Mouse (Mus musculus): ENCODE results near the gene Gm42417. TPM values are rescaled to one million over a fixed set of nuclear protein-coding genes. Genes with fewer than 3 reads are reported as not detected.
A peak's percentile ranks its signal among the peaks of the same experiment; 100 is the strongest.

Gm42417 gene
- 100 to 1,000 TPM; 440 to 562 TPM for total RNA-seq (2021)
- long read RNA-seq, experiment 1, partial matches to known transcripts, result 1 of 2 reads
- long read RNA-seq, experiment 1, other reads (novel, unspliced or antisense), result 1 of 2 reads
- long read RNA-seq, experiment 2, result 0 reads

GRCm38 (mm10) chr1:36539186-36539585, at the start of gene Gm42417:
TSS of gene Gm42417 (minus strand) at chr1:36539429.
- peak; percentile 85 for DNase-seq
- intact Hi-C loops (cut with DNase I; ENCODE audit: low total_unique reads), result no loop called here

DNA sequence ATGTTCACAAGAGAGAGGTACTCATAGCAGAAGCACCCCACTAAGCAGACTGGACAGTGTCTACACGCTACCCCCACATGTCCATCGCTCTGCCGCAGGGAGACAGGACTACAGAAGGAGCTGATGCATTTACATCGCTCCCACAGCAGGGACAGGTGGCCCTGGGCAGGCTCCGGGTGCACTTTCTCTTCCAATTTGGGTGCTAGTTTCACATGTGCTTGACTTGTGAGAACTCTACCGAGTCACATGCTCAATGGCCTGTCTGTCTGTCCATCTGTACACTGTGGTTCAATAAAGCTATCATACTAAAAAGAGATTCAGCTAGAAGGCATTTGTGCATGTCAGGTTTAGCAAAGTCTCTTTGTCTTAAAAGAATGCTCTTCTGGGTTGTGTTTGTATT, 48.6 kb upstream of the Gm42417 start:
- DNase-seq, result no peak
- intact Hi-C loops (cut with DNase I; ENCODE audit: low total_unique reads), result no loop called here

- DNase-seq, result no peak
These were observed 47.1 kb upstream of the Gm42417 start for GRCm38 (mm10) chr1:36586288-36586687.

GRCm38 (mm10) chr1:36583408-36584116, 44.3 kb upstream of the Gm42417 start:
- intact Hi-C loops (cut with DNase I; ENCODE audit: low total_unique reads), result no loop called here

More at GRCm38 (mm10) chr1:36586288-36586687, 47.1 kb upstream of the Gm42417 start:
- intact Hi-C loops (cut with DNase I; ENCODE audit: low total_unique reads), result no loop called here

GRCm38 (mm10) chr1:36582211-36582610, 43.0 kb upstream of the Gm42417 start:
- intact Hi-C loops (cut with DNase I; ENCODE audit: low total_unique reads), result no loop called here

More at GRCm38 (mm10) chr1:36583408-36584116, 44.3 kb upstream of the Gm42417 start:
- no peak for DNase-seq

DNA sequence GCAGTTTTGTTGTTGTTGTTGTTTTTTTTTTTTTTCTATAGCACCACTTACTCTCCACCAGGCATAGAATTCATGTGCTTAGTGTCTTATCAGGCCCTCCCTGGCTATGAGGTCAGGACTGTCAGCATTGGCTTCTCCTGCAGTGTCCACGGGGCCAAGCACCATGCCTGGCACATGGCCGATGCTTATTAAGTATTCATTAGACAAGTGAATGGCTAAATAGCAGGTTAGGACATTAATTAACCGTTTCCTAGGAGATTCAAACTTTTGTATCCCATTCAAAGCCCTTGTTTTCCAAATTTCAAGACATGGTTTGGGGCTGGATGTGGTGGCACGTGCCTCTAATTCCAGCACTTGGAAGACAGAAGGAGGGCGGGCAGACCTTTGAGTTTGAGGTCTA, 42.0 kb upstream of the Gm42417 start:
- DNase-seq, result no peak
- intact Hi-C loops (cut with DNase I; ENCODE audit: low total_unique reads), result no loop called here

More at GRCm38 (mm10) chr1:36582211-36582610, 43.0 kb upstream of the Gm42417 start:
- DNase-seq, result no peak

GRCm38 (mm10) chr1:36580384-36581207, 41.4 kb upstream of the Gm42417 start:
- intact Hi-C loops (cut with DNase I; ENCODE audit: low total_unique reads), result no loop called here
- peak; percentile 79 for DNase-seq

DNA sequence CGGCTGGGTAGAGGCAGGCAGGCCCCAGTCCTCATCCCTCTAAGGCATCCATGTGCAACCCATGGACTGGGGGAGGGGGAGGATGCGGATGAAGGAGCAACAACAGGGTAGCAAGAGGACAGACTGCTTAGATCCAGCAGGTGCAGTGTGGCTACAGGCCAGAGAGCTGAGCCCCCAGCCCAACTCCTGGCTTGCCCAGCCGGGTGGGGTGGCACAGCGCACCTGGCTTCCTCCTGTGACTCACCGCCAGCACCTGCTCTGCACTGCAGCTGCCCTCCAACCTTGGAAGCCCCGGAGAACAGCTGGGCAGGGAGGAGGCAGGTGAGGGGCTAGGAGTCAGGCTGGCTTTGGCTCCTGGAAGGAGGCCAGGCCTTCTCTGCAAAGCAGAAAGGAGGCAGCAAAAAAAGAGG, 40.8 kb upstream of the Gm42417 start:
- intact Hi-C loops (cut with DNase I; ENCODE audit: low total_unique reads), result no loop called here
- DNase-seq, result no peak

DNA sequence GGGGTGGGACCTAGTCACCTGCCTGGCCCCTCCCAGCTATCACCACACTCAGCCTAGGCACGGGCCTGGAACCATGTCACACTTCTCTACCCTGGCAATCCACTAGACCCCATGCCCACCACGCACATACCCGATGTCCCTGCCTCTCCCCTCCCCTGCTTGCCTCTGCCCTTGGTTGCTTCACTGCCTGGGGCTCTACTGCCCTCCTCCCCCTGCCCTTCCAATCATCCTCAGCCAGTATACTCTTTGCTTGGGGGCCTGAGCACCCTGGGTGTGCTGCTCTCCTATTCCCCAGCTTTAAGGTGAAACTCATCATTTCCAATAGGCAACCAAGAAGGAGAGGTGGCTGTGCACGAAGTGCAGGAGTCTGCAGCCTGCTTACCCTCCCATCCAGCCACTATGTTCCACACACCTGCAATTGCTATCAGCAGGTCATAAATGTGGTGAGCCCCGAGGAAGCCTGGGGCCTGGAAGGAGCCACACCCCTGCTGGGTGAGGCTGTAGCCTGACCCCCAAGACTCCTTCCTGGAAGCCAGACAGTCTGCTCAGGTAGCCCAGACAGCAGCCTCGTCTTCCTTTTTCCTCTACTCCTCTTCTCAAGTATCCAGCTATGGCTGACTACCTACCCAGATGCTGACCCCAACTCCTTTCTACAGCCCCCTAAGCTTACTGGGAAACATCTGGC, 37.9 kb upstream of the Gm42417 start:
- intact Hi-C loops (cut with DNase I; ENCODE audit: low total_unique reads), result no loop called here
- no peak for DNase-seq

DNA sequence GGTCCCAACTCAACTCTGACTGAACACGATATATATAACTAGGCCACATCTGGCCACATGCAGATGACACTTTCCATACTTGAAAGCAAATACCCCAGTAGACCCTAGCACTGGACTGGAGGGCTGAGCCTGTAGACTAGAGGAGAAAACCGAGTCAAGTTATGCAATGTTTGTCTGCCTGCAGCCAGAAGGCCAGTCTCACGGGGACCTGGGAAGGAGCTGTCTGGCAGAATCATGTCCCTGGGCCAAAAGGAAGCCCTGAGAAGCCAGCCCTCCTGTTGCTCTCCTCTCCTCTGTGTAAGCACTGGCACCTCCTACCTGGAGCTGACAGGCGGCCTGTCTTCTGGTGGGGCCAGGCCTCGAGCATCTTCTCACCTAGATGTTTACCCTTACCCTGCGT, 36.1 kb upstream of the Gm42417 start:
- DNase-seq, result no peak
- intact Hi-C loops (cut with DNase I; ENCODE audit: low total_unique reads), result no loop called here

DNA sequence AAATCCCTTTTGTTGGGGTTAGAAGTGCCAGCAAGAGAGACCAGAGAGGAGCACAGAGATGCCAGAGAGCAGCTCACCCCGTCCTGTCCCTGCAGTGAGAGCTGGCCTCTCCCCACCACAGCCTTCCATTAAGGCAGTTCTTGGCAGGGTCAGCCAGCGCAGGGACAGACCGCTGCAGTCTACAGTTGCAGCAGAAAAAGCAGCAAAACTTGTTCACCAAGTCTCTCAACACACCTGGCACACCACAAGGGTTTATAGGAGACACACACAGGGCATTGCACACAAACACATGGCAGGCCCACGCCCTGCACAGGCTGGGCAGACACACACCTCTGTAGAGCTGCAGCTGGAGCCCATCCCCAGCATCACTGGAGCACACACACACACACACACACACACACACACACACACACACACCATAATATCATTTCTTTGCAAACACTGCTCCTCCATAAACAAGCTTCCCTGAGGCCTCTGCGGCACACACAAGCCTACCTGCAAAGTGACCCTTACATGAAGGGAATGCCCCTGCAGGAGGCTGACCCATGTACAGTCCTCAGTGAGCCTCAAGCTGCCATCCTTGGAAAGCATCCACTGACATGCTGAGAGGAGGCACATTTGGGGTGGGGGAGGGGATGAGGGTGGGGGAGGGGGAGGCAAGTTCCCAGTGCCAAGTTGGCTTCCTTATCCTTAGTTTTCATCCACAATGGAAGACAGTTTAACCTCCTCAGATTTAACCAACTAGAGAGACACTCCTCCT, 35.1 kb upstream of the Gm42417 start:
- intact Hi-C loops (cut with DNase I; ENCODE audit: low total_unique reads), result no loop called here
- DNase-seq, result no peak

DNA sequence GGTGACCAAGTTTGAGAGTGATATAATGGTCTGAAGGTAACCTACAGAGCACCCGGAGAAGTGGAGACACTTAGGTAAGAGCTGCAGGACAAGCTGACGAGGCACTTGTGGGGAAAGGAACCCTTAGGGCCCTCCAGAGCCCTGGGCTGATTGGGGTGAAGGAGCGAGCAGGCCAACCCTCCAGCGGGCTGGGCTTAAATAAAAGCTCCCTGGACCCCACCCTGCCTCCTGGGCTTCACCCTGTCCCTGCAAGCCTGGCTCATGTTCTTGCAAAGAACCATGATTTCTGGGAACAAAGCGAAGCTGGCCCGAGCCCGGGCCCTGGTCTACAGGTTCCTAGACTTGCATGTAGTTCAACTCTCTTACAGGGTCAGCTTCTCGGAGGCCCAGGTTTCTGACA, 34.3 kb upstream of the Gm42417 start:
- intact Hi-C loops (cut with DNase I; ENCODE audit: low total_unique reads), result loop anchor here (2.0 kb wide), 1 partner anchor 43 kb away; no protein-coding TSS in a partner anchor
- DNase-seq, result no peak

DNA sequence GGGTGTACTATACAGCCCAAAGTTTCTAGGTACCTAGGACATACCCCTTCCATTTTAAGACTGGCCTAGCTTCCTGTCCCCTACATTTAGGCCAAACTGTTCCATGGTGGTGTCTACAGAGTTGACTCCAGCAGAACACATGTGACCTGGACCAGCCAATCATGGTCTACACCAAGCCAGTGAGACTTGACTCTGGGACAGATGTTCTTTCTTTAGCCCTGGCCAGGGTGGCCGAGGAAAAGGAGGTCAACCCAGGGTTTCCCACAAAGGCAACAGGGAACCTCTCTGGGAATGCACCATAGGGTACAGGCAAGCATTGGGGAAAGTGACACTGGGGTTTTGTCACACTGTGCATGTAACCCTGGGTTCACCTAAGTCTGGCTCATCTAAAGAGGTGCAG, 33.5 kb upstream of the Gm42417 start:
- DNase-seq, result no peak
- intact Hi-C loops (cut with DNase I; ENCODE audit: low total_unique reads), result loop anchor here (2.0 kb wide), 1 partner anchor 44 kb away; no protein-coding TSS in a partner anchor

DNA sequence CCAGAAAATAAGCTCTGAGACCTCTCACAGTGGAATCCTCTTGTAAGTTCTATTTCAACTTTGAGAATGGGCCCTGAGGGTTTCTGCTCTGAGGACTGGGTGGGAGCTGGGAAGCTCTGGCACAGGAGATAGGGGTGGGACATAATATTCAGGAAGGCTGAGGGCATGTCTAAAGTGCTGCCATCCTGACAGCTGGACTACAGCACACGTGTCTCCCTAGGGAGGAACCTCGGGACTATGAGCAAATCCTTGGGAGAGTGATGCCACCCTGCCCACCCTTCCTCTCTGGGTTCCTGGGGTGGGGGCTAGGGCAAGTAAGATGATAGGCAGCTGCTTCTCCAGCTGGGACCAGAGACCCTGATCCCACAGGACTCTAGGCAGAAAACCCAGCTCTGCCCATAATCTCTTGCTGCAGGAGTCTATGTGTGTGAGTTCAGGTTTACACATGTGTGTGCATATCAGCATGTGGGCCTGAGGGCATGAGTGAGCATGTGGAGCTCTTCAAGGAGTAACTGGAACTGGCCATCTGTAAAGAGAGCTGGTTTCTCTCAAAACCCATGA, 33.0 kb upstream of the Gm42417 start:
- no peak for DNase-seq
- intact Hi-C loops (cut with DNase I; ENCODE audit: low total_unique reads), result loop anchor here (2.0 kb wide), 1 partner anchor 45 kb away; no protein-coding TSS in a partner anchor

DNA sequence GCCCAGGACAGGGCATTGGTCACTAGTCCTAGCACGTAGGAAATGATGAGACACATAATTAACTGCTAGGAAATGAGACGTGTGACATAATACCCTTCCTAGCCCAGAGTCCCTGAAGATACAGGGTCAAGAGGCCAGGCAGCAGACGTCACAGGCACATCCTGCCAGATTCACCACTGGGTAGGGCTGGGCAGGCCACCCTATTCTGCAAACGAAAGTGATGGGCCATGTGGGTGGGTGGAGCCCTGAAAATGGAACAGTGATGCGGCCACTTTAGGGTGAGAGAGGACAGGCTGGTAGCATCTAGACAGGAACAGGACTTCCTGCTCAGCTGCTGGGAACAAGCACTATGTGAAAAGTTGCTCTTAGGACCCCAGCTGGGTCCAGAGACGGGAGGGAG, 32.4 kb upstream of the Gm42417 start:
- DNase-seq, result peak; percentile 65
- intact Hi-C loops (cut with DNase I; ENCODE audit: low total_unique reads), result loop anchor here (2.0 kb wide), 1 partner anchor 45 kb away; no protein-coding TSS in a partner anchor

DNA sequence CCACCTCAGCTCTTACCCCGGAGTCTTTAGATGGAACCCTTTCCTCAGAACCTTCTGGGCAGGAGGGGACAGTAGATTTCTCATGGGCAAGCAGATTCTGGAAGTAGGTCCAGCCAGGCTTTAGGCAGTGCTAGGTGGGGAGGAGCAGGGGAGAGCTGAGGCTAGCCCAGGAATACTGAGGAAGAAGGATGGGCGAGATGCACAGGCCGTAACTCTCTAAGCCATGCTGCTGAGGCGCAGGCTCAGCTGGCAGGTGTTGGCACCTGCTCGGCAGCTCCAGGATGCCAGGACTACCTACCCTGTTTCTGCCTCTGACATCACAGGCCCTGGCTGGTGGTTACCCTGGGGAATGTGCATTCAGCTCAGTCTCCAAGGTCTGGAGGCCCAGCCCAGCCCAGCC, 31.1 kb upstream of the Gm42417 start:
- intact Hi-C loops (cut with DNase I; ENCODE audit: low total_unique reads), result no loop called here
- DNase-seq, result no peak

DNA sequence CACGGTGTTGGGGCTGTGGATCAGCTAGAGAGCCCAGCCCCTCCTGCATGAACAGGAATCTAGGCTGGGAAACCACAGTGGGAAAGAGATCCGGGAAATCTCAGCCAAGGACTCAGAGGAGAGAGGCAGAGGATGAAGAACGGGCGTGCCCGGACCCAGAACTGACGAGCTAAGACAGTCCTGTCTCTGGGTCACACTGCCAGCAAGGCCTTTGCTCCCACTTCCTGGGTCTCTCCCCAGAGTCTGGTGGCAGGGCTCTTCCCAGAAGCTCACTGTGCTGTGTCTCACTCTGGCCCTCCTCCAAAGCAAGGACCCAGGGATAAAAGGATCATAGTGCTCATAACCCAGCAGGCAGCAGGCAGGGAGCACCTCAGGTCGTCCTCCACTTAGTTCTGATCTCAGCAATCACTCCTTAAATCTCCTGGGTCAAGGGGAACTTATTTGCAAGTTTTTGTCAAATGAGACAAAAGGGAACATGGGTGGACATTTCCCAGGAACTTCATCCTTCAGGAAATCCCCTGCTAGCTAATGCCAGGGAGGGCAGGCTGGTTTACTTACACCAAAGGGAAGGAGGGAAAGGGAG, 30.6 kb upstream of the Gm42417 start:
- intact Hi-C loops (cut with DNase I; ENCODE audit: low total_unique reads), result no loop called here
- no peak for DNase-seq

- intact Hi-C loops (cut with DNase I; ENCODE audit: low total_unique reads), result no loop called here
- peak; percentile 47 for DNase-seq
These were observed 29.5 kb upstream of the Gm42417 start for GRCm38 (mm10) chr1:36568776-36569175.

Data from gastrocnemius, postnatal 14 days (tissue).